Mouse (Mus musculus): ENCODE measurements around the gene Gm49721.
"Not testable (repeated sequence)": the region's sequence is repeated elsewhere in the genome, so short reads cannot be mapped to it uniquely, and the experiment has no call there.

The Gm49721 gene

GRCm38 (mm10) chr17:7084523-7084922, 105.8 kb downstream of the Gm49721 start:
- not testable (repeated sequence) for DNase-seq

GRCm38 (mm10) chr17:7085469-7086168, 106.9 kb downstream of the Gm49721 start:
- DNase-seq = not testable (repeated sequence)

- not testable (repeated sequence) for DNase-seq
Observed at GRCm38 (mm10) chr17:7086836-7087235, 108.1 kb downstream of the Gm49721 start.
